Mouse (Mus musculus) C2C12 (cell line): ENCODE data around the gene Cntfr. TPM values are rescaled to one million over a fixed set of nuclear protein-coding genes. Genes with fewer than 3 reads are reported as not detected.
A peak's percentile ranks its signal among the peaks of the same experiment; 100 is the strongest.

Experiments
- H3K27me3 ChIP-seq: one replicate; pipeline ENCODE4 v1.6.1; 2011; ENCODE audit not compliant: control insufficient read depth, insufficient read depth, insufficient read length
- H3K36me3 ChIP-seq: one replicate; pipeline ENCODE4 v1.6.1; 2011; ENCODE audit not compliant: control insufficient read depth, insufficient read depth
- H3K4me3 ChIP-seq: one replicate; pipeline ENCODE4 v1.5.1; 2011; ENCODE audit warnings: mild to moderate bottlenecking, control low read depth; ENCODE audit not compliant: poor library complexity, insufficient read depth, severe bottlenecking
- H3K79me2 ChIP-seq: one replicate; pipeline ENCODE4 v1.6.1; 2011; ENCODE audit not compliant: control insufficient read depth, insufficient read depth
- H3K79me3 ChIP-seq: one replicate; pipeline ENCODE4 v1.6.1; 2011; ENCODE audit warnings: low read depth, control low read depth
- H3ac ChIP-seq: one replicate; pipeline ENCODE3; 2011; ENCODE audit warnings: low read depth; ENCODE audit not compliant: control insufficient read depth, insufficient read length
- CEBPB ChIP-seq: IDR thresholded peaks from one replicate; pipeline ENCODE4 v1.6.1; 2011; ENCODE audit warnings: low read depth, mild to moderate bottlenecking, control low read depth, moderate library complexity
- CTCF ChIP-seq: IDR thresholded peaks from one replicate; pipeline ENCODE4 v1.5.1; 2011; ENCODE audit not compliant: control insufficient read depth, insufficient read depth, insufficient read length
- FOSL1 ChIP-seq: IDR thresholded peaks from one replicate; pipeline ENCODE4 v1.8.0; 2011; ENCODE audit warnings: mild to moderate bottlenecking, low read length; ENCODE audit not compliant: poor library complexity, insufficient read depth, severe bottlenecking
- MAX ChIP-seq: IDR thresholded peaks from one replicate; pipeline ENCODE4 v1.6.1; 2011; ENCODE audit warnings: mild to moderate bottlenecking, control low read depth
- MYOD1 ChIP-seq: IDR thresholded peaks from one replicate; pipeline ENCODE4 v1.6.1; 2011; ENCODE audit warnings: low read depth; ENCODE audit not compliant: control insufficient read depth, insufficient read length
- MYOG ChIP-seq: IDR thresholded peaks from one replicate; pipeline ENCODE4 v1.6.1; 2011; ENCODE audit not compliant: control insufficient read depth, insufficient read length; ENCODE audit errors: extremely low read depth
- USF1 ChIP-seq: IDR thresholded peaks from one replicate; pipeline ENCODE4 v1.6.1; 2011; ENCODE audit warnings: low read depth, mild to moderate bottlenecking, control low read depth, moderate library complexity
- polyA plus RNA-seq: library from polyadenylated mRNA; unstranded; fragments of >200 nt; fragmentation: generic; extraction: Trizol; gene quantifications from one replicate; pipeline ENCODE4 v1.2.1, GENCODE M21; 2012; ENCODE audit warnings: missing spikeins

Gene Cntfr
- polyA plus RNA-seq, 1 experiment: 0.05 TPM

DNA sequence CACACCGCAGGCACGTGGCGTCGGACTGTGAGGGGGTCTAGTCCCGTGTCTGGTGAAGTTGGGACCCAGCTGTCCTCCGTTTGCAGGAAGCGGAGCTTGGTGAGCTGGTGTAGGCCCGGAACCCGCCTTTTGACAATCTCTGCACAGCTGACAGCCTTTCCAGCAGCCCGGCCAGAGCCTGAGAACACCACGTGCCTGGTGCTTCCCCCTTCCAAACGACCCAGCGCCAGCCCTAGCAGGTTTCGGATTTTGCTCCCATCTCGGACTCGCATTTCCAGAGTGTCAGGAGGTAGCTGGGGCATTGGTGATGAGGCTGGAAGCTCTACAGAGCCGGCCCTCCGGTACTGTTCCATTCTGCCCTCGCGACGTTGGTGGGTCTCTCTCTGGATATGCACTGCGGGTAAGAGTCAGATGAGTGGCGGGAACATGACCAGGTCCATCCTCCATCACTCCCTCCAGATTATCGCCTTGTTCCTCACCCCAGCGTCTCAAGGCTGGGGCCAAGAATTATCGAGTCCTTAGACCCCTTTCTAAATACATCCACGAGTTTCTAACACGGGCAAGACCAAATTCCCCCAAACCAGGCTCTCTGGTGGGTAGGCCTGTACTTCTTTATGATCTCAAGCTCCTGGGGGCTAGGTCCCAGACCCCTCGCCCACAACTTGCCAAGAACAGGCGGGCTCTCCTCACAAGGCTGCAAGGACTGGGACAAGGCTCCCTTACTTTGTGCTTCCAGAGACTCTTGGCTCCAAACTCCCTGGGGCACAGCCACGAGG, 15.7 kb upstream of the Cntfr start:
- H3K79me3 ChIP-seq: peaks cover 14% of the 10 kb centered on the region
- no peaks in the 10 kb centered on the region for H3K27me3 ChIP-seq
- H3K4me3 ChIP-seq: peak overlapping the region; percentile 80
- H3K79me2 ChIP-seq: peaks cover 15% of the 10 kb centered on the region
- TF ChIP-seq MAX: no peak
- TF ChIP-seq USF1: no peak
- TF ChIP-seq MYOD1: no peak
- no peak for TF ChIP-seq CEBPB
- TF ChIP-seq CTCF: no peak
- TF ChIP-seq FOSL1: no peak
- TF ChIP-seq MYOG: no peak
- peak overlapping the region; percentile 77 for H3ac ChIP-seq
- H3K36me3 ChIP-seq: peaks cover 6% of the 10 kb centered on the region

DNA sequence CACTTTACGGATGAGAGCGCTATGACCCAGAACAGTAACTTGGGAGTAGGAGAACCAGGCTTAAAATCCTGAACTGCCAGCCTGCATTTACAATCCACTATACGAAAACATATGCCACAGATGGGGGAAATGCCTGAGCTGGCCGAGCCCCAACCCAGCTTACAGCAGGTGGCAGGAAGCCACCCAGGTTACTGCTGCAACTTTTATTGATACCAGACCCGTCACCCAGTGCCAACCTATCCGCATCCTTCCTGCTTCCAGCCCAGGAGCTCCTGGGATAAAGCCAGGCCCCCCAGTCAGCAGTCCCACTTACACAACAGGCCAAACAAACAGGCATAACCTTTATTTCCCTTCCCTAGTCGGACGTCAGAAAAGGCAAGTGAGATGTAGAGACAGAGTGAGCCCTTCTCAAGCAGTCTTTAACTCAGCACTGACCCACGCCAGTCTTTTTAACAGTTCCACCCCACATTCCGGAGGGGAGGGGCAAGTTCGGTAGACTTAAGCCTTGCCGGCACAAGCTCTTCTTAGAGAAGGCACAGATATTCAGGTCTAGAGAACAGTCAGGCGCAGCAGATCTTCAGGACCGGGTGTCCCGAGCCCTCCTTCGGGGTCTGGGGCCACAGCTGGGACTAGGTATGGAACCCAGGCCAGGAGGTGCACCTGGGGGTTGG, 15.0 kb upstream of the Cntfr start:
- Histone ChIP-seq H3K79me2 (peaks cover 15% of the 10 kb centered on the region), H3K27me3 (no peaks in the 10 kb centered on the region), H3K36me3 (peaks cover 2% of the 10 kb centered on the region), H3ac (peak overlapping the region; percentile 77), H3K79me3 (peaks cover 14% of the 10 kb centered on the region), H3K4me3 (peak overlapping the region; percentile 80)
- TF ChIP-seq MYOG (no peak), FOSL1 (no peak), MYOD1 (no peak), CEBPB (no peak), MAX (no peak), USF1 (no peak), CTCF (no peak)

DNA sequence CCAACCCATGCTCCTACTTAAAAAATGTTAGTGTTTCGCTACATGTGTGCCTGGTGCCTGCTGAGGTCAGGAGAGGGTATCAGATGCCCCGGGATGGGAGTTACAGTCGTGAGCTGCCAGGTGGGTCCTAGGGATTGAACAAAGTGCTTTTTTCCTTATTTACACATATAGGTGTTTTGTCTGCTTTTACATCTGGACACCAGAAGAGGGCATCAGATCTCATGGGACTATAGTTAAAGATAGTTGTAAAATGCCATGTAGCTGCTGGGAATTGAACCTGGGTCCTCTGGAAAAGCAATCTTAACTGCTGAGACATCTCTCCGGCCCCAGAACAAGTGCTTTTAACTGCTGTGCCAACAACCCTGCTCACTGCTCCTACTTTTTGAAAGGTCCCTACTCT, 13.3 kb upstream of the Cntfr start:
- H3K79me2 ChIP-seq: peaks cover 15% of the 10 kb centered on the region
- H3K36me3 ChIP-seq: no peaks in the 10 kb centered on the region
- H3K79me3 ChIP-seq: peaks cover 14% of the 10 kb centered on the region
- H3K4me3 ChIP-seq: no peak overlapping the region
- no peak overlapping the region for H3ac ChIP-seq
- H3K27me3 ChIP-seq: peaks cover 1% of the 10 kb centered on the region
- TF ChIP-seq CTCF (no peak), MYOG (no peak), MYOD1 (no peak), CEBPB (no peak), FOSL1 (no peak), USF1 (no peak), MAX (no peak)

DNA sequence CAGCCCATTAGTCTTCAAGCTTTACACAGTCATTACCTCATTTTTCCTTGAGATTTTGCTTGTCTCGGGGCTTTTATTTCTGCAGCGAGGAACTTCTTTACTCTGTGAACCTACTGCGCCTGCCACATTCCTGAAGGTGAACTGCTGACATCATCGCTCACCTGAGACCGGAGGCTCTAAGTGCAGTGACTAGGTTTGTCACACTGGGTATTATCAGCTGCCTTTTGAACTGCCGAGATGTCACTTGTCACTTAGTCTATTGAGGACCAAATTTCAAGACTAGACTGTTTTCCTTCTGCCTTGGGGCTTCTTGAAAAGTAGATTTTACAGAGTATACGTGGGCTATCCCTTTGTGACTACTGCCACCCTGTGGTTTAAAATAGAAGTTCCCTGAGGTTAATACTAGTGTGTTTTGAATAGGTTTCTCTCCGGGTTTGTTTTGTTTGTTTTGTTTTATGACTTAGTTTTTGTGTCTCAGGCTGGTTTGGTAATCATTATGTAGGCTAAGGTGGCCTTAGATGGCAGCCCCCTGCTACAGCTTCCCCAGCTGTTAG, 11.4 kb upstream of the Cntfr start:
- H3K4me3 ChIP-seq: no peak overlapping the region
- peaks cover 13% of the 10 kb centered on the region for H3K79me3 ChIP-seq
- H3K27me3 ChIP-seq: peaks cover 13% of the 10 kb centered on the region
- H3ac ChIP-seq: no peak overlapping the region
- H3K79me2 ChIP-seq: peaks cover 15% of the 10 kb centered on the region
- H3K36me3 ChIP-seq: no peaks in the 10 kb centered on the region
- TF ChIP-seq MYOD1 (no peak), CEBPB (no peak), FOSL1 (no peak), MYOG (no peak), CTCF (no peak), USF1 (no peak), MAX (no peak)

DNA sequence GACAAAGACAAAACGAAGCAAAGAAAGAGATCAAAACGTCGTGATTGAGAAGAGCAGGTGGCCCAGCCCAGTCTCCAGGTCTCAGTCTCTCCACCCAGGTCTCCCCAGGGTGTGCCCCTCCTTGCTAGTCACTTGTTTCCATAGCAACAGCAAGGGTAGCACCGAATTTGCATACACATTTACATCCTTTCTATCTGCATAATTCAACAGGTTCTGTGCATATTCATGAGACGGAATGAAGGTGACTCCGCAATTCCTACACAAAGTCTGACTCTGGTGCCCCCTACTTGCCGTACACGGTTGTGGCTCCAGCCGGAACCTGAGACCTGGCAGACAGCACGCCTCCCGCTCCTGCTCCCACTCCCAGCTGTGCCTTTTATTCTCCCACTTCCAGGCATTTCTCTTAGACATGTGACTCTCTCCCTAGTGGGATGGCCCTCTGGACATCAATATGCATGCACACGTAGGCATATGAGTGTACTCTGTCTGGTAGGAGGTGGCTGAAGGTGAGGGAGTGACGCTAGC, 10.2 kb upstream of the Cntfr start:
- Histone ChIP-seq H3K4me3 (no peak overlapping the region), H3ac (no peak overlapping the region), H3K79me3 (peaks cover 3% of the 10 kb centered on the region), H3K27me3 (peaks cover 14% of the 10 kb centered on the region), H3K36me3 (no peaks in the 10 kb centered on the region), H3K79me2 (peaks cover 3% of the 10 kb centered on the region)
- TF ChIP-seq USF1 (no peak), FOSL1 (no peak), CTCF (peak; percentile 64), MYOD1 (peak; percentile 75)
